Mouse (Mus musculus) c-Kit-positive CD71-positive TER-119-negative erythroid progenitor cells, embryonic 14.5 days (primary cell): Measurements from ENCODE around the gene Tmem79.
"Not testable (repeated sequence)": the region's sequence is repeated elsewhere in the genome, so short reads cannot be mapped to it uniquely, and the experiment has no call there.

Experiments used
- DNase-seq: peaks from one replicate; pipeline ENCODE4 v3.0.0-alpha.2; 2013; ENCODE audit warnings: low read depth

The Tmem79 gene

DNA sequence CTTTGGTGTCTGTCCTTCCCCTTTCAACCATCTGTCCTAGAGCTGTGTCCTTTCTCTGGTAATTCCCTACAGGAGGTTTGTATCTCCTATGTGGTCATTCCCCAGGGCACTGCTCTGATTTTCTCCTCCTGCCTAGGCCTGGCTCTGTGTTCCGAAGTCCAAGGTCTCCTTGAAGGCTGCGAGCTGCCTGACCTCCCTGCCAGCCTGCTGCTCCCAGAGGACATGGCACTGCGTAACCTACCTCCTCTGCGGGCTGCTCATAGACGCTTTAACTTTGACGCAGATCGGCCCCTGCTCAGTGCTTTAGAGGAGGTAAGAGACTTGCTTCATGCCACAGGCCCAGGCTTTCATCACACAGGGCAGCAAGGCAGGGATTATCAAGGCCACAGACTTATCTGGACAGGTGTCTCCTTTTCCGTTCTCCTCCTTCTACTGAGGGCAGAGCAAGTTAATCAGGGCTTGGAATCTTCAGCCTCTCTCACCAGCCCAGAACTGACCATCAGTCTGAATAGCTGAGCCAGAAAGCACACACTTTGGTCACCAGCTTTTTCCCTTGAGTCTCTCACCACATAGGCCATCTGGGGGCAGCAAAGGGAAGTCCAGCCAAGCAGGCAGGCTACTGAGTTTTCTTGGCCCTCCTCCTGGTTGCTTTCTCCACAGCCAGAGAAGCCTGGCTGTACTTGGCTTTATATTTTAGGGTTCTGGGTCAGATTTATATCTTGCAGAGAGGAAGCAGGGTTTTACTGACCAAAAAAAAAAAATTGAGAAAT is 18.6 kb upstream of the Tmem79 start:
- DNase-seq: no peak

DNA sequence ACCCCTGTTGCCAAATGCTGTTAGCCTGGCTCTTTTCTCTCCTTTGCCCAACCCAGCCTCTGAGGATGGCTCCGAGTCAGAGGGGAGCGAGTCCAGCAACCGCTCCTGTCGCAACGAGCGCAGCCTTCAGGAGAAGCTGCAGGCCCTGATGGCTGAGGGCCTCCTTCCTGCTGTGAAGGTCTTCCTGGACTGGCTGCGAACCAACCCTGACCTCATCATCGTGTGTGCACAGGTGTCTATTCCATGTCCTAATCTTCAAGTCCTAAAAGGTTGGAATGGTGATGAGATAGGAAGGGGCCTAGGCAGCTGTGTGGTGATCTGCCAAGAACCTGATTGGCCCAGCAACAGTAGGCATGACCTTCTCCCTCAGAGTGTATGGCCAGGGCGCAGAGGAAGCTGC is 17.0 kb upstream of the Tmem79 start:
- no peak for DNase-seq

GRCm38 (mm10) chr3:88350732-88351131 is 14.8 kb upstream of the Tmem79 start:
- DNase-seq: no peak

- DNase-seq: no peak
Observed at GRCm38 (mm10) chr3:88339006-88339405, 3.1 kb upstream of the Tmem79 start.

DNA sequence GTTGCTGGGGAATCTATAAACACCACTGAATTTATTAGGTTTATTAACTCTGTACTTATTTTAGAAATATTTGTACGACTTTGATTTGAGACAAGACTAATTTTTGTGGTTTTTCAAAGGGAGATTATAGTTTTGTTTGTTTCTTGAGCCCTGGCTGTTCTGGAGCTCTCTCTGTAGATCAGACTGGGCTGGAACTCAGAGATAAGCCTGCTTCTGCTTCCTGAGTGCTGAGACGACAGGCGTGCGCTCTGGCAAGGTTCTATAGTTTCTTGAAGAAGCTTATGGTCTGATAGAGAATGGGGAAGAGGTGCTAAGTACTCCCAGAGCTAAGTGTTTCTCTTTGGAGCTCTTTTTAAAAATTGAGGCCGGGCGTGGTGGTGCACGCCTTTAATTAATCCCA is 2.4 kb upstream of the Tmem79 start:
- peak; percentile 54 for DNase-seq

DNA sequence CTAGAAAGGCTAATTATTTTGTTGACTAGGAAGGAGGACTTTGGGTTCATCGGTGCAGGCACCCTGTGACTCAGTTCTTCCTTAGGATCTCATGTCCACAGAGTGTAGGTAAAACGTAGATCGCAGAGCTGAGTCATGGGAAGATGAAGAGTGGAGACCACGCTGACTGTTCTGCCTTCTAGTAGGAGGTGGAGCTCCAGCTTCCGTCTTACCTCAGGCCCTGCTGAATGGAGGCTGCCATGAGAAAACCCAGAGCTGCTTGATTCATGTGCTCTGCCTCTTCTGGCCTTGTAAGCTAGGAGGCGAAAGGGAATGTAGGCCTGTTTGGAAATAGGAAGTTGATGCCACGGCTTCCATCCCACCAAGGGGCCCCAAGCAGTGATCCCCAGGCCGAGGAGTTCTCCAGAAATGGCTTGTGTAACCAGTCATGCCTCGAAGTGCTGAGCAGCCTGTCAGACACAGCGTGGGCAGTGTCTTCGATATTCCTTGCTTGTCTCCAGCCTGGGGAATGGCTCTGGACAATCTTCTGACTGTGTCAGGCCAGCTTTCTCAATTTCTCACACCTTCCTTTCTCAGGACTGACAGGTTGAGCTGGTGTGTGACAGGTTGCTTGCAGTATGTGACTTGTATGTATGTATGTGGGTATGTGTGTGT is 1.5 kb upstream of the Tmem79 start:
- DNase-seq: no peak

GRCm38 (mm10) chr3:88335436-88336053 is 403 bp downstream of the Tmem79 start:
- DNase-seq: peak; percentile 50

DNA sequence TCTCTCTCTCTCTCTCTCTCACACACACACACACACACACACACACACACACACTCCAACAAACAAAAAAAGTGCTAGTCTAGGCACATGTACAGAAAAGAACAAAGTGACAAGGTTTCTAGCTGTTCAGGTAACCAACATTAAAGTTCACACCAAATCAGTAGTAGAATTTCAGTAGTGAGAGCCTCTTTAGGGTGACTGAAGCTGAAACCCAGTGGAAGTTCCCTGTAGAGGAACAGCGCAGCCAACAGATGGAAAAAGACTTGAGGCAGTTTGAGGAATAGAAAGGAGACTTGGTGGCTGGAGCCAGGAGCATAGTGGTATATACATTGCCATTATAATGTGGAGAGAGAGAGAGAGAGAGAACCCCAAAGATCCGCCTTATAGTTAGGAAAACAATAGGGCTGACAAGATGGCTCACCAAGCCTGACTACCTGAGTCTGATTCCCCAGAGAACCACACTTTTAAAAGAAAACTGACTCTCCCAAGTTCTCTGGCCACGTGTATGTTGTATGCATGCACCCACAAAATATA is 979 bp downstream of the Tmem79 start:
- no peak for DNase-seq

DNA sequence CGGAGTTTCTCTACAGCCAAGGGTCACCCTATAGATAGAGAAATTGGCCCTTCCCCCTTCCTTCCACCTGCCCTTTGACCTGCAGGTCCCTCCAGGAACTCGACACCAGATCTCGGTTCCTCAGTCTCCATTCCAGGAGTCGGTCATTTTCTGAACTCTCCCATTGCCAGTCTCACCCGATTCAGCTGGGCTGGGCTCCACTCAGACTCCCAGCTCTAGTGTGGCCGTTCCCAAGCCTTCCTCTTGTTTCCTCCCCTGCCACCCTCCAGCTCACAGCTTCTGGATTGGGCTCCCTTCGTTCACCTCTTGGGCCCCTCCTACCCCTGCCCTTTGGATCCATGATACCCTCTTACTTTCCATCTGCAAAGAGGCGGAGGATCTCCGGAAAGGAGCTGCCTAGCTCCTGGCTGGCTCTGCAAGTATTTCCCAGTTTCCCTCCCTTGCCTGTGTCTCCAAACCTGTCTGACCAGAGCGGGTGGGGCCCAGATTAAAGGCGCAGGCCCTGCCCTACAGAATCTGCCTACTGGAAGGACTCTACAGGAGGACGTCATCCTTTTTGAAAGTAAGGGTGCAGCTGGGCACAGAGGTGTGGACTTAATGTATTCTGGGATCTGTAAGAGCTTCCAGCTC is 1.8 kb downstream of the Tmem79 start:
- no peak for DNase-seq

- peak; percentile 70 for DNase-seq
Observed at GRCm38 (mm10) chr3:88331282-88331681, 4.7 kb downstream of the Tmem79 start.

GRCm38 (mm10) chr3:88328956-88329355 is 7.0 kb downstream of the Tmem79 start:
- DNase-seq: no peak

GRCm38 (mm10) chr3:88324951-88325405 is 11.0 kb downstream of the Tmem79 start, which contains the start of gene Glmp:
Gene Glmp, plus strand, starts transcription at chr3:88325023.
- DNase-seq: peak; percentile 63

- no peak for DNase-seq
Observed at GRCm38 (mm10) chr3:88299172-88299571, 36.8 kb downstream of the Tmem79 start.

DNA sequence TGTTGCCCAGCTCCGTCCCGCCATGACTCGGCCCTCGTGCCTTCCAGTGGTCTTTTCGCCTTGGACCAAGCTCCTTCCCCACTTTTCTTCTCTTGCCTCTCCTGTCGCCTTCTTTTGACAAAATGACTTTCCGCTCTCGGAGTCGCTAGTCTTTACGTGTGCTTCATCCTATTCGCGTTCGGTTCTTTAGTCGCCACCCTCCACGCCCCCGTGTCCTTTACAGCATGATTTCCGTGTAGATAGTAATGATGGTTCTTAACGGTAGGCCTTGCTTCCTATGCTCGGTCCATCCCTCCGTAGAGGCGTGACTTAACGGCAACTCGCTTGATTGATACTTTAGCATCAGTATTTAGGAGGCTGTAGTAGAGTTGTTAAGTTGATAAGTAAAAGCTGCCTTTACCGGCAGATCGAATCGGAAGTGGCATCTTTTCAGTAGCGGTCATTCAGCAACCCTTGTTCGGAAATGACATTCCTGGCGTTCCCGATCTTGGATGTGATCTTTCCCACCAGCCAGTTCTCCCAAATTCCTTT is 38.6 kb downstream of the Tmem79 start:
- peak; percentile 46 for DNase-seq

GRCm38 (mm10) chr3:88296561-88297318 is 39.2 kb downstream of the Tmem79 start, which contains the start of the genes Tsacc and Cct3:
Gene Tsacc, minus strand, starts transcription at chr3:88296999.
Gene Cct3, plus strand, starts transcription at chr3:88297116.
- peak; percentile 98 for DNase-seq

DNA sequence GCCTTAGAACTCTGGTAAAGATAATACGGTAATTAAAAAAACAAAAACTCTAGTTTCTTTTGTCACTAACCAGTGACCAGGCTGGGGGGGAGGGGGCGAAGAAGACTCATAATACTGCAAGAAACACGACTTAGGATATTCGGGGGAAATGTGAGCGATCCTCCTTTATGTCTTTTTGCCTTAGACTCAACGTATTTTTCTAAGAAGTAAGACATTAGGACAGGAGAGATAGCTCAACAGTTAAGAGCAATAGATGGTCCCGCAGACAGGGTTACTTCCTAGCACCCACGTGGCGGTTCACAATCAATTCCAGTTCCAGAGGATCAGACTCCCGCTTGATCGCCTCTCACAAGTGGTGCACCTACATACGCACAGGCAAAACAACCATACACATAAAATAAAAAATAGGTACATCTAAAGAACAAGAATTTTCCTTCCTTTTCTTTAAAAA is 39.8 kb downstream of the Tmem79 start:
- peak; percentile 65 for DNase-seq

DNA sequence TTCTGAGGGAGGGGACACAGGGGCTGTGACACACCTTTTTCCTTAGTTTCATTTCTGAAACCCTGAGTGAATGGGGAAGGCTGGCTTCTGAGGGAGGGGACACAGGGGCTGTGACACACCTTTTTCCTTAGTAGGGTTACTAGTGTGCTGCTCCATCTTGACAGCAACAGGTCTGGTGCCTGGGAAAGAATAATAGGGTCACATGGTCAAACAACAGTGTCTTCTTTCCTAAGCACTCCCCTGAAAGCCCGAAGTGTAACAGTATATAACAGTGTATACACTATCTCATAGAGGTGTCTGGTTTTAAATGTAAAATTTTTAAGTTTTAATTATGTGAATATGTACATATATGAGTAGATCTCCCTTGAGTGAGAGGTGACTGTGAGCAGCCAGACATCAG is 40.7 kb downstream of the Tmem79 start:
- DNase-seq: not testable (repeated sequence)

DNA sequence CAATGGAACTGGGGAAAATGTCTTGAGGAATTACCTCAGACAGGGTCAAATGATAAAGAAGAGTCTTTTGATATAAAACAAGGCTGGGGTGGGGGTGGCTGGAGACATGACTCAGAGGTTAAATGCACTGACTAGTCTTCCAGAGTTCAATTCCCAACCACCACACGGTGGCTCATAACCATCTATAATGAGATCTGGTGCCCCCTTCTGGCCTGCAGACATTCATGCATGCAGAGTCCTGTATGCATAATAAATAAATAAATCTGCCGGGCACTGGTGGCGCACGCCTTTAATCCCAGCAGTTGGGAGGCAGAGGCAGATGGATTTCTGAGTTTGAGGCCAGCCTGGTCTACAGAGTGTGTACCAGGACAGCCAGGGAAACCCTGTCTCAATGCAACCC is 44.0 kb downstream of the Tmem79 start:
- no peak for DNase-seq

GRCm38 (mm10) chr3:88288133-88288713 is 47.7 kb downstream of the Tmem79 start:
- DNase-seq: not testable (repeated sequence)

- no peak for DNase-seq
Observed at GRCm38 (mm10) chr3:88287110-88287509, 48.8 kb downstream of the Tmem79 start, which contains the start of gene Gm38392. Gene Gm38392, minus strand, starts transcription at chr3:88287210.

DNA sequence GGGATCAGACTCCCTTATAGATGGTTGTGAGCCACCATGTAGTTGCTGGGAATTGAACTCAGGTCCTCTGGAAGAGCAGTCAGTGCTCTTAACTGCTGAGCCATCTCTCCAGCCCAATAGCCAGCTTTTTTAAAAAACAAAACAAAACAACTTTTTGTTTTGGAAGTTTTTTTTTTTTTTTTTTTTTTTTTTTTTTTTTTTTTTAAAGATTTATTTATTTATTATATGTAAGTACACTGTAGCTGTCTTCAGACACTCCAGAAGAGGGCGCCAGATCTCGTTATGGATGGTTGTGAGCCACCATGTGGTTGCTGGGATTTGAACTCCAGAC is 50.4 kb downstream of the Tmem79 start:
- DNase-seq: not testable (repeated sequence)
